Mouse (Mus musculus): ENCODE measurements around the gene Zfp30. TPM values are rescaled to one million over a fixed set of nuclear protein-coding genes. Genes with fewer than 3 reads are reported as not detected.

Gene Zfp30
- total RNA-seq, 2 experiments from 2014 or later = 2.2 to 2.8 TPM

GRCm38 (mm10) chr7:29829804-29830203, 46.0 kb downstream of the Zfp30 start:
- no peak for DNase-seq

DNA sequence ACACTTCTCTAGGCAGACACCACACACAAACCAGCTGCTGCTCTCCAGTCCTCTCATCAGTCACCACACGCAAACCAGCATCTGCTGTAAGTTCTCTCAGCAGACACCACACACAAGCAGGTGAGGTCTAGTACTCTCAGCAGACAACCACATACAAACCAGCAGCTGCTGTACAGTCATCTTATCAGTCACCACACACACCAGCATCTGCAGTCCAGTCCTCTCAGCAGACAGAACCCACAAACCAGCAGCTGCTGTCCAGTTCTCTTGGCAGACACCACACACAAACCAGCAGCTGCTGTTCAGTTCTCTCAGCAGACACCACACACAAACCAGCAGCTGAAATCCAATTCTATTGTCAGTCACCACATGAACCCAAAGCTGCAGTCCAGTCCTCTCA, 53.0 kb downstream of the Zfp30 start:
- no peak for DNase-seq

GRCm38 (mm10) chr7:29839256-29839655, 55.5 kb downstream of the Zfp30 start:
- no peak for DNase-seq

DNA sequence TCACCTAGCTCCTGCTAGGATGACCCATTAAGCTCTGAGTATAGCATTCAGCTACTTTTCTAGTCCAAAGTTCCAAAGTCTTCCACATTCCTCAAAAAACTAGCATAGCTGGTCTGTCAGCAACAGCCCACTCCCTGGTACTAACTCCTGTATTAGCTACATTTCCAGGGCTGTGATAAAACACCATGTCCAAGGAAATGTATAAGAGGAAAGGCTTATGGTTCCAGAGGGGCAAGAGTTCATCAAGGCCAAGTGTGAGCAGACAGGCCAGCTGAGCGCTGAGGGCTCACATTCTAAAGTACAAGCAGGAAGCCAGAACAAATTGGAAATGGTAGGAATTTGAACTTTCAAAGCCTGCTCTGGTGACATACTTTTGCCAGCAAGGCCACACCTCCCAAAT, 58.3 kb downstream of the Zfp30 start:
- no peak for DNase-seq

Small RNA genes within 50 kb of the gene (microRNA-seq; reads per million reads assigned to microRNA genes)
- gene Mir1964 (ENCODE audit: borderline replicate concordance in 2 of 2) = 2.1 to 2.2 reads per million in 2 experiments

Other genes starting within 250 kb of the Zfp30 start
- gene Catsperg2, start 57.0 kb upstream of the Zfp30 start, total RNA-seq (2021) = not detected
- gene Zfp84, start 15.4 kb upstream of the Zfp30 start, total RNA-seq (2021) = 1 to 10 TPM; 6.4 to 6.9 TPM
- 1 to 10 TPM; 7.5 to 8.3 TPM for gene Zfp790, start 32.1 kb downstream of the Zfp30 start, total RNA-seq (2021)
- 1 to 10 TPM; 1.6 TPM for gene Zfp940, start 69.7 kb downstream of the Zfp30 start, total RNA-seq (2021)
- gene Zfp420, start 76.0 kb downstream of the Zfp30 start, total RNA-seq (2021) = 1 to 10 TPM; 2.9 to 3.2 TPM
- gene Zfp27, start 122.6 kb downstream of the Zfp30 start, total RNA-seq (2021) = 1 to 10 TPM; 5.8 to 6.3 TPM
- 1 to 10 TPM; 4.9 to 7.2 TPM for gene Zfp383, start 124.2 kb downstream of the Zfp30 start, total RNA-seq (2021)
- gene Zfp74, start 170.1 kb downstream of the Zfp30 start, total RNA-seq (2021) = 1 to 10 TPM; 4.5 to 5.9 TPM
- 10 to 100 TPM; 19.1 to 23.4 TPM for gene Zfp568, start 200.0 kb downstream of the Zfp30 start, total RNA-seq (2021)

All from gastrocnemius, postnatal 25 days (tissue).